Mouse (Mus musculus) stomach, embryonic 16.5 days (tissue): ENCODE measurements at regions not wholly inside any gene's neighbourhood (a gene's known extent, or its start where the extent isn't known, plus 50 kb on each side); places are given as distances from the start of the nearest gene placed in this dataset.

Experiments used
- ATAC-seq: fragments of 200-750 bp; cut with Nextera tagmentation; 2 replicates; pipeline ENCODE4 v1.8.0; 2017; ENCODE audit warnings: moderate number of reproducible peaks, moderate TSS enrichment; ENCODE audit not compliant: insufficient read depth, low FRiP score
- H3K27ac ChIP-seq: fragments of 300-500 bp; sonication (generic); 2 replicates; pipeline ENCODE4 v1.5.1; 2014; ENCODE audit warnings: low read length
- H3K27me3 ChIP-seq: fragments of 300-500 bp; sonication (generic); 2 replicates; pipeline ENCODE4 v1.6.1; 2014; ENCODE audit warnings: low read length, control low read depth, mixed read lengths; ENCODE audit not compliant: control insufficient read depth, insufficient read depth
- H3K36me3 ChIP-seq: fragments of 300-500 bp; sonication (generic); 2 replicates; pipeline ENCODE4 v1.6.1; 2014; ENCODE audit warnings: low read length; ENCODE audit not compliant: control insufficient read depth, insufficient read depth
- H3K4me1 ChIP-seq: fragments of 300-500 bp; sonication (generic); 2 replicates; pipeline ENCODE4 v1.6.1; 2014; ENCODE audit warnings: low read length, control low read depth, mixed read lengths; ENCODE audit not compliant: control insufficient read depth, insufficient read depth
- H3K4me2 ChIP-seq: fragments of 300-500 bp; sonication (generic); 2 replicates; pipeline ENCODE4 v1.6.1; 2014; ENCODE audit warnings: low read depth, low read length, mixed read lengths
- H3K4me3 ChIP-seq: fragments of 300-500 bp; sonication (generic); replicated peaks from 2 replicates; pipeline ENCODE4 v1.5.1; 2014; ENCODE audit warnings: mild to moderate bottlenecking, low read length
- H3K9ac ChIP-seq: fragments of 300-500 bp; sonication (generic); 2 replicates; pipeline ENCODE4 v1.6.1; 2014; ENCODE audit warnings: low read length
- H3K9me3 ChIP-seq: fragments of 300-500 bp; sonication (generic); replicated peaks from 2 replicates; pipeline ENCODE4 v1.6.1; 2016; ENCODE audit warnings: low read length, control low read depth; ENCODE audit not compliant: control insufficient read depth
- WGBS: fragments of 180-500 bp; shearing (Covaris S2); extraction: QIAGEN DNeasy Blood & Tissue Kit; methylation state at CpG from one replicate; pipeline ENCODE4 v1.1.7; 2014; 5-methylcytosine and 5-hydroxymethylcytosine counted together

GRCm38 (mm10) chr2:84187456-84187855, 197.1 kb downstream of the Gm13691 start:
- no peak for ATAC-seq
- Histone ChIP-seq H3K27ac (no peak overlapping the region), H3K36me3 (no peaks in the 10 kb centered on the region), H3K4me2 (no peak overlapping the region), H3K4me3 (no peak overlapping the region), H3K9ac (no peak overlapping the region), H3K9me3 (no peaks in the 10 kb centered on the region), H3K4me1 (no peaks in the 10 kb centered on the region), H3K27me3 (no peaks in the 10 kb centered on the region)
- WGBS = 89% methylated on average over 4 of the region's 4 CpGs

DNA sequence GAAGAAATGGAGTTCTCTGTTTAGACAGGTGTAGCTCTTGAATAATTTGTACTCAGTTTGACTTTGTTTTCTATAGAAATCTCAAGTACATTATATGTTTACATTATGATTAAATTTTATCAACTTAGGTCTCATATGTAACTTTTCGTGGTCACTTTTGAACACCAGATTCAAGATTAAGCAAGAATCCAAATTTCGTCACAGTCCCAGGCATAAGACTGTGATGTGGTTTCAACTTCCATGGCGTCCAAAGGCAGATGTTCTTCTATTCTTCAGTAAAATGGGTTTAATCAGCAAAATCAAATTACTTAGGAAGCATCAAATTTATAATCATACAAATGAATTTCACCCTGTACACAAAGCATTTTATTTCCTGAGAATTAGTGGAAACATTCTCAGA, 198.9 kb downstream of the Gm13691 start:
- H3K4me1 ChIP-seq = no peaks in the 10 kb centered on the region
- no peaks in the 10 kb centered on the region for H3K9me3 ChIP-seq
- H3K4me3 ChIP-seq = no peak overlapping the region
- no peak overlapping the region for H3K4me2 ChIP-seq
- no peaks in the 10 kb centered on the region for H3K36me3 ChIP-seq
- no peak overlapping the region for H3K27ac ChIP-seq
- WGBS = 68% methylated on average over 3 of the region's 3 CpGs
- ATAC-seq = no peak
- H3K27me3 ChIP-seq = no peaks in the 10 kb centered on the region
- no peak overlapping the region for H3K9ac ChIP-seq

DNA sequence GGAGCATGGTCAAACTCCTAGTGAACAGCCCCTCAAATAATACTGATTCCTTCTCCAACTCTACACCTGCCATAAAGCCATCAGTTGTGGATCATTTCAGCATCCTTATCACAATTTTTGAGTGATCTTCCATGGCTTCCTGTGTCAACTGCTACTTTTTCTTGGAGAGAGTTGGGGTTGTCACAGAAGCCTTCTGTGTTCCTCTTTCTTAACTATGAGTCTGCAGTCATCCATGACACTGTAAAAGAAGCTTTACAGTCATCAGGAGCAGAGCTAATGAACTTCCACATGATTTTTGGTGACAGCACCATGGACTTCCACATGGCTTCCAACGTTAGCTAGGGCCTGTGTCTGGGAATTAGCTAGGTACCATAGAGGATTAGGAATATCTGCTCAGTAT, 208.1 kb downstream of the Calcrl start:
- H3K36me3 ChIP-seq = no peaks in the 10 kb centered on the region

DNA sequence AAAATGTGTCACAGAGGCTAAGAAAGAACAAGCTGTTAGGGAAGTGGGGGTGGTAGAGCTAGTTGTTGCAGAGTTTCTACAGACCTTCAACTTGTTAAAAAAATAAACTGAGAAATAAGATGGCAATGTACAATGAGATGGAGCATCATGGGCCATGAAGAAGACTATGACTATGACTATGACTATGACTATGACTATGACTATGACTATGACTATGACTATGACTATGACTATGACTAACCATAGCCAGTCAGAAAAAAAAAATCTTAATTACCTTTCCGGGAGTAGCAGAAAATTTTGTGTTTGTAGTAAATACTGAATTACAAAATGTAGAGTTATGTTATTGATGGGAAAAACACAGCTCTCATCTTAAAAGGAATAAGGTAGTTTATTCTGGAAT, 203.2 kb downstream of the Calcrl start:
- Histone ChIP-seq H3K9me3 (no peaks in the 10 kb centered on the region), H3K4me1 (no peaks in the 10 kb centered on the region), H3K27ac (no peak overlapping the region), H3K4me3 (no peak overlapping the region), H3K36me3 (no peaks in the 10 kb centered on the region), H3K27me3 (no peaks in the 10 kb centered on the region), H3K4me2 (no peak overlapping the region), H3K9ac (no peak overlapping the region)
- 98% methylated on average over 1 of the region's 1 CpGs for WGBS
- no peak for ATAC-seq

More for the DNA sequence above, 208.1 kb downstream of the Calcrl start:
- no peak for ATAC-seq
- H3K4me2 ChIP-seq = no peak overlapping the region
- H3K4me1 ChIP-seq = no peaks in the 10 kb centered on the region
- H3K9me3 ChIP-seq = no peaks in the 10 kb centered on the region
- H3K9ac ChIP-seq = no peak overlapping the region
- H3K27ac ChIP-seq = no peak overlapping the region
- no peaks in the 10 kb centered on the region for H3K27me3 ChIP-seq
- no peak overlapping the region for H3K4me3 ChIP-seq
- 73% methylated on average over 1 of the region's 1 CpGs for WGBS

DNA sequence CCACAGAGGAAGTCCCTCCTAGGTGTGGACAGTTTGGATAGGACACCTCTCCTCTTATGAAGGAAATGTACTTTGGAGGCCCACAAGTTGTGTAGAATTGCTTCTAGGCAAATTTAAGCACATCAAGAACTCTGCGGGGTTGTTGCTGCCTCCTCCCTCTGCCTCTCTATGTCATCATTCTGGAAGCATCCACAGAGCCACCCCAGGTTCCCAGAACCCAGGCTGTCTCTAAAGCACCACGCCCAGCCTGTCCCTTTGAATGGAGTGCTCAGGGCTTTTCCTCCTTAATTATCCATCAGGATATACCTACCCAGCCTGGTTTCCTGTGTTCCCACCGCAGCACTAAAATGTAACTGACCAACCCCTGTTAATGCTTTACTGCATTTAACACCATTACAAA, 195.4 kb downstream of the Calcrl start:
- H3K4me3 ChIP-seq = no peak overlapping the region
- H3K4me1 ChIP-seq = peaks cover 5% of the 10 kb centered on the region; the same call in 1 of the 2 replicates
- H3K27me3 ChIP-seq = no peaks in the 10 kb centered on the region
- no peaks in the 10 kb centered on the region for H3K36me3 ChIP-seq
- no peak overlapping the region for H3K9ac ChIP-seq
- no peak for ATAC-seq
- H3K4me2 ChIP-seq = no peak overlapping the region
- no peaks in the 10 kb centered on the region for H3K9me3 ChIP-seq
- 69% methylated on average over 3 of the region's 3 CpGs for WGBS
- no peak overlapping the region for H3K27ac ChIP-seq

GRCm38 (mm10) chr2:84235641-84236040, 189.6 kb downstream of the Calcrl start:
- H3K4me3 ChIP-seq = no peak overlapping the region
- WGBS = 78% methylated on average over 4 of the region's 4 CpGs
- no peak for ATAC-seq
- no peaks in the 10 kb centered on the region for H3K27me3 ChIP-seq
- H3K9ac ChIP-seq = no peak overlapping the region
- no peaks in the 10 kb centered on the region for H3K4me1 ChIP-seq
- no peaks in the 10 kb centered on the region for H3K36me3 ChIP-seq
- H3K4me2 ChIP-seq = no peak overlapping the region
- H3K27ac ChIP-seq = no peak overlapping the region
- H3K9me3 ChIP-seq = no peaks in the 10 kb centered on the region

DNA sequence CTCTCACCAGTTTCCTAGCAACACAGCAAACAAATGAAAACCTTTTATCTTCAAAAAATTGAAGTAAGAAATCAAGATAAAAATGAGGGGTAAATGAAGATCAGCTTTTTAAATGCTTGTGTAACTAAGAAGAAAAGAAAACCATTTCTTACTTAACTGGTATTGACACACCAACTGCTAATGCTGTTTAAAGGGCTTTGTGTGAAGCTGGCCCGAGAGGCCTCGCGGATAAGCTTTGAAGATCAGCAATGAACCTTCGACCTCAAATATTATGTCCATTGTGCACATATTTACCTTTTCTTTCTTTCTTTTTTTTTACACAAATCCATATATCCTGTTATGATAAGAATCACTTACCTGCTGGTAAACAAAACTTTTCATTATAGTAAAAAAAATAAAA, 184.0 kb downstream of the Calcrl start:
- 55% methylated on average over 4 of the region's 4 CpGs for WGBS
- no peaks in the 10 kb centered on the region for H3K36me3 ChIP-seq
- H3K4me2 ChIP-seq = no peak overlapping the region
- no peak overlapping the region for H3K4me3 ChIP-seq
- no peak overlapping the region for H3K27ac ChIP-seq
- H3K27me3 ChIP-seq = no peaks in the 10 kb centered on the region
- peak; percentile 53; the same call in 1 of the 2 replicates for ATAC-seq
- no peaks in the 10 kb centered on the region for H3K9me3 ChIP-seq
- H3K4me1 ChIP-seq = no peaks in the 10 kb centered on the region
- H3K9ac ChIP-seq = no peak overlapping the region

DNA sequence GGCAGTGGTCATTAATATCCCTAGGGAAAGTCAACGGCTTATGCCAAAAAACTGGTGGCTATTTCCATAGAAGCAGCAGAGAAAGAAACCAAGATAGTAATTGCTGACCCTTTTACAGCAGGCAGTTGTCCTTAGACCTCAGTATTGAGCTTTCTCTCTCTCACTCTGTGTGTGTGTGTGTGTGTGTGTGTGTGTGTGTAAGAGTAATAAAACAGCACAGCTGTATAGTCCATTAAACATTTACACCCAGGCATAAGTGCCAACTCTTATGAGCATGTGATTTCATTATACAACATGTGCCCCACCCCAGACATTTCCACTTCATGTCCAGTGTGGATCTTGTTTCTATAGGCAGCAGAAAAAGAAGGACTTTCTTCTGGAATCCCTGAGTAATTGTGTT, 183.2 kb downstream of the Calcrl start:
- H3K4me1 ChIP-seq = no peaks in the 10 kb centered on the region
- no peaks in the 10 kb centered on the region for H3K27me3 ChIP-seq
- H3K9me3 ChIP-seq = no peaks in the 10 kb centered on the region
- WGBS = 3% methylated on average over 1 of the region's 1 CpGs
- H3K9ac ChIP-seq = no peak overlapping the region
- no peaks in the 10 kb centered on the region for H3K36me3 ChIP-seq
- H3K4me3 ChIP-seq = no peak overlapping the region
- no peak overlapping the region for H3K4me2 ChIP-seq
- H3K27ac ChIP-seq = no peak overlapping the region
- ATAC-seq = peak; percentile 53; the same call in 1 of the 2 replicates

DNA sequence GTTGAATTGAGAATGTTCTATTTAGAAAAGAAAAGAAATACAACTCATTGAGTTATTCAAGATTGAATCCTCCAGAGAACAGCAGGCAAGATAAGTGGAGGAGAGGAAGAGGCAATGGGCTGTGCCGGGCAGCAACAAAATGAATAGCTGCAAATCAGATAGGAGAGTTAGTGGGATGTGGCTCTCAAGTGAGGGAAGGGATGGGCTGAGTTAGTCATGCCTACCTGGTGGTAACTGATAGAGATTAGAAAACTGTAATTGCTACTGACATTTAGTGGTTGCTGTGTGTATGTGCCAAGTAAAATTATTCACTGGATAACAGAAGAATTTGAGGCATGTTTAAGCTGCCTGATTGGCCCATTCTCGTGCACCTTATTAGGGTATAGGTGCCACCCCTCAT, 179.3 kb downstream of the Calcrl start:
- 76% methylated on average over 2 of the region's 2 CpGs for WGBS
- no peaks in the 10 kb centered on the region for H3K27me3 ChIP-seq
- no peak overlapping the region for H3K4me3 ChIP-seq
- no peaks in the 10 kb centered on the region for H3K36me3 ChIP-seq
- ATAC-seq = no peak
- no peaks in the 10 kb centered on the region for H3K4me1 ChIP-seq
- H3K4me2 ChIP-seq = no peak overlapping the region
- no peak overlapping the region for H3K9ac ChIP-seq
- no peaks in the 10 kb centered on the region for H3K9me3 ChIP-seq
- no peak overlapping the region for H3K27ac ChIP-seq

- Histone ChIP-seq H3K4me2 (no peak overlapping the region), H3K9me3 (no peaks in the 10 kb centered on the region), H3K36me3 (no peaks in the 10 kb centered on the region), H3K27ac (no peak overlapping the region), H3K4me3 (no peak overlapping the region), H3K27me3 (no peaks in the 10 kb centered on the region), H3K4me1 (no peaks in the 10 kb centered on the region), H3K9ac (no peak overlapping the region)
- ATAC-seq = no peak
- WGBS = 63% methylated on average over 2 of the region's 2 CpGs
Measured at GRCm38 (mm10) chr2:84246562-84246961, 178.6 kb downstream of the Calcrl start.
